Mouse (Mus musculus): Measurements from ENCODE around the gene Rab40b.

DNA sequence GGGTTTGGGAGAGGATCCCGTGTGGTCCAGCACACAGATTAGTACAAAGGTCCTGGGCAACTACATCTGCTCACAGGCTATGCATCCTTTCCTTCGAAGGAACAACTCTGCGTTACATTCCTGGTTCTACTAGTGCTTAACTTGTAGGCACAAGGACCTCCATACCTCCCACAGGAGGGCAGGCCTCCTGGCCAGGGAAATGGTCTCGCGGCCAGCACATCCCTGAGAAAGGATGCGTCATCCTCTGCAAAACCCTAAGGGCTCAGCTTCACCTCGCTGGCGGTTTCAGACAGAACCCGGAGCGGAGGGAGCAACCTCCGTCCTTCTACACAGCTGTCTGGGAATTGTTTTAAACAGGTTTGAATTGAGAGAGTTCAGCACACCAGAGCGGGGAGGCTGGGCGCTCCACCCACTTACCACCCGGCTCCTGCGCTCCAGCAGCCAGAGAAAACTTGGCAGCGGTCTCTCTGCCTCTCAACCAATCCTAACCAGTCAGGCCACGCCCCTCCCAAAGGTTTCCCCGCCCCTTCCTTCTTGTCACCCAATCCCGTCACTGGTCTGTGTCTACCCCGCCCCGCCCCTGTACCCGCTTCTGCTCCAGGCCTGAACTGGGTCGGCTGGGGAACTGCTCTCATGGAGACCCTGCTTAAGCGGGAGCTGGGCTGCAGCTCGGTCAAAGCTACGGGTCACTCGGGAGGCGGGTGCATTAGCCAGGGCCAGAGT lies 32.9 kb upstream of the Rab40b start, which contains the start of gene Fn3krp:
- TF ChIP-seq CTCF (IDR thresholded peaks at IDR 0.05; ENCODE audit: low read depth) (peak; percentile 64), EP300 (optimal IDR thresholded peaks at IDR 0.05) (no peak)
